Mouse (Mus musculus): ENCODE results near the gene Mansc1.
"Not testable (repeated sequence)": the region's sequence is repeated elsewhere in the genome, so short reads cannot be mapped to it uniquely, and the experiment has no call there.

The Mansc1 gene

DNA sequence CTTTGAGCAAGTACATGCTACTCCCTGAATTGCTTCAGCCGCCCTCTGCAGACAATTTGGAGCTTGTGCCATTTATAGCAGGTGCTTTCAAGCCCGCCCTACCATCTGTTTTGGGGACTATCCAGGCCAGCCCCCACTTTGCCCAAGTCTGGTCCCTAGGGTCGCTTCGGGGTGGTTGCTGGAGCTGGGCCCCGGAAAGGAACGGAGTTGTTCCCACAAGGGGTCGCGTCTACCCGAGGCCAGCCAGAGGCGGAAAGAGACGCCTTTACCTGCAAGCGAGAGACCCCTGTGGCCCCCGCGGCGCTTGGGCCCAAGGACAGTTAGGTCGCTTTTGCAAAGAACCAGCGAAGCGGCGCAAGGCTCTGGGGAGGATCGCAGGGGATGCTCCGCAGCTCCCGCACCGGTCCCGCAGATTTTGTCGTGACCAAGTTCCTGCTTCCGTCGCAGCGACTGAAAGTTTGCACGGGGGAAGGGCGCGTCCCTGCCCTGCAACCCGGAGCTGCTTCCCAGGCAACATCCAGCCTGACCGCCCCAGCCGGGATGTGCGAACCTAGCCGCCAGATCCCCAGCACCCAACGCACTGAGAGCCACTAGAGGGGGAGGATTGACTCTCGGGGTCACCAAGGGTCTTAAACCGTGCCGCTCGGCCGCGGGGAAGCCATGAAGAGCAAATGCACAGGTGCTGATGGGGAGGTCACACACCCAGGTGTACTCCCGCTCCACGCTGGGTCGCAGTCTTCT lies at the start of gene Mansc1:
Mansc1 (minus strand) TSS at position 542 of the 741 bp plus-strand sequence.
- peak; percentile 67 for DNase-seq (ENCODE audit: low read depth, low spot score)

DNA sequence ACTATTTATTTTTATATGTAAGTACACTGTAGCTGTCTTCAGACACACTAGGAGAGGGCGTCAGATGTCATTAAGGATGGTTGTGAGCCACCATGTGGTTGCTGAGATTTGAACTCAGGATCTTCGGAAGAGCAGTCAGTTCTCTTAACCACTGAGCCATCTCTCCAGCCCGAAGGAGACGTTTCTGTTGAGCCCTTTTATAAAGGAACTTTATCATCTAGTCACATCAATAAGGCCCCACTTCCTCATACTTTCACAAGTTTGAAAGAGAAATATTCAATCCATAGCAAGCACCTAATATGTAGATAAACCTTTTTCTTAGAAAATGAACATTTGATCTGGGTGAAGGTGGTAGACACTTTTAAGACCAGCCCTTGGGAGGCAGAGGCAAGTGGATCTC lies 47.0 kb upstream of the Mansc1 start:
- DNase-seq (ENCODE audit: low read depth, low spot score): not testable (repeated sequence)

DNA sequence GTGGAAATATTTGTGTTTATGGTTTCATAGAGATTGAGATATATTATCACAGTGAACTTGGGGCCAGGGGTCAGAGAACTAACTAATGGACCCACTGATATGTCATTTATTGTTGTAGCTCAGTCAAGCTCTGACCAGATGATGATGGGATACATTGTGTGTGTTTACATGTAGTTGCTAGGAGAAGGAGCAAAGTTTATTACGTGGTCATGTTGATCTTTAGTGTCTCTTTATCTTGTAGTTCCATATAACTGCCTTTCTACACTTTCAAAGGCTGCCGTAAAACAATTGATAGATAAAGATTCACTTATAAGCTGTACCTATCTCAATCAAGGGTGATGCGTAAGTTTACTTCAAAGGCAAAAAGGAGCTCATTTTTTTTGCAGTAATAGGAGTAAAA lies 45.7 kb upstream of the Mansc1 start:
- DNase-seq (ENCODE audit: low read depth, low spot score): no peak

DNA sequence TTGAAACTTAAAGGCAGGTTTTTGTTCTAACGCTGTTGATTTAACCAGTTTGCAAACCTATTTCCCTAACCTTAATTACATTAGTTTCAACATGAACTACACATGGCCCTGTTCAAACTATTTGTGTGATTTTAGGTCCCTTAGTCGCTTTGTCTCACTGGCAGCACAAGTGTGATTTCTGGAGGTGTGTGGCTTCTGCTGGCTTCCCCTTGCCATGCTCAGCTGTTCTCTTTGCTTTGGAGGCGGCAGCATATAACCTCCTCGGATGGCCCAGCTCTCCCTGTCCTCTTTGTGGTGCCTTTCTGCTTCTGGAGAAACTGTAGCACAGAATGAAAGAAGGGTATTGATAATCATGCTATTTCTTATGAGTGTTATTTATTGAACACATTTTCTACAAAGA lies 45.2 kb upstream of the Mansc1 start:
- DNase-seq (ENCODE audit: low read depth, low spot score): no peak

DNA sequence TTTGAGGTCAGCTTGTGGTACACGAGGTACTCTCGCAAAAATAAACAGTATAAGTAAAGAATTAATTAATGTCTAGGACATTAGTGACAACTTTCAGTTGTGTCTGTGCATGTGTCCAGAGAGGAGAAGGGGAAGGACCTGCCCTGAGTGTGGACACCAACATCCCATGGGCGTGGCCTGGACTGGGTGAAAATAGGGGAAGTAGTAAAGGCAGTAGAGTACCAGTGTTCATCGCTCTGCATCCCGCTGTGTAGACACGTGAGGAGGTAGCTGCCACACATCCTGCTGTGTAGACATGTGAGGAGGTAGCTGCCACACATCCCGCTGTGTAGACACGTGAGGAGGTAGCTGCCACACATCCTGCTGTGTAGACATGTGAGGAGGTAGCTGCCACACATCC lies 41.4 kb upstream of the Mansc1 start:
- not testable (repeated sequence) for DNase-seq (ENCODE audit: low read depth, low spot score)

DNA sequence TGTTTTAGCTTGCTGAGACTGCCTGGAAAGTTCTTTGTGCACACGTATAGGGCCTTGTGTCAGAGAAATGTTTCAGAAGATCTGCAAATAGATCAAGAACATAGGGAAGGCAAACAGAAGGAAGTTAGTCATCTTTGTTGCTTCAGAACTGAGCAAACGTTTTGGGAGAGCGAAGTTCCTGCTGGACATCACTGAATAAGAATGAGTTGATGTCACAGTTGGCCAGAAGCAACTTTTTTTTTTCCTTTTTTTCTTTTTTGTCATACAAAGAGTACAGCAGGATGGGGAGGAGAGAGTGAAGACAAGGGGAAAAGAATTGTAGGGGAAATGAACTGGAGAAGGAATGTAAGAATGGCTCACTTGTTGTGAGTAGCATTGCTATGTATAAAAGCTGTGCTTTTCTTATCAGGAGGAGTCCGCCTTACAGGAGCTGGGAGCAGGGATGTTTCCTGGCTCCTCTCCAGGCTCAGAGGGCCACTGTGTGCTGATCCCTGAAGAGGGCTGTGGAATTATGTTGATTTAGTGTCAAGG lies 38.7 kb upstream of the Mansc1 start:
- no peak for DNase-seq (ENCODE audit: low read depth, low spot score)

DNA sequence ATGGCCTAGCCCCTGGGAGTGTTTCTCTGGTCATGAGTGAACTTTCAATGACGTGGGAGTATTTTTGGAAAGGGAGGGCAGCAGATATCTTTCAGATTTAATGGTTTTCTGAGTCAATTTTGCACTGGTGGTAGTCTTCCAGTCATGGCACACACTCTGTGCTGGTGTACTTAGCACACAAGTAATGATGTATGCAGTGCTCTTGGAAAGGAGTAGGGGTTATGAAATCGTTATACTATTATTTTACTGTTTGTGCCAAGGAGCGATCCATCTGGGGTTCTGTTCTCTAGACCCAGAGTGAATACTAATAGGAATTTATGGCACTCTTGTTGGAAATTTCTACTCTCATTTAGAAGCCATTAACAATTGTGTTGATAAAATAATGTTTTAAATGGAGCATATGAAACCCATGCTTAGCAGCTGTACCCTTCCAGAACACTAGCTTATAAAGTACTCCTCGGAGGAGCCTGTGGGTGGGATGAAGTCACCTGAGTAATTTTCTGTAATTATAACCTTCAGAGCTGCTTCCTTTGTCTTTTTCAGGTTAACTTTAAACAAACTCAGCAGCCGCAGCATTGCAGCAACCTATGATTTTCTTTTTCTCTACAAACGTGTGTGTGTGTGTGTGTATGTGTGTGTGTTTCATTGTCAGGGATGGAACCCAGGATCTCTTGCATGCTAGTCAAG lies 37.0 kb upstream of the Mansc1 start:
- no peak for DNase-seq (ENCODE audit: low read depth, low spot score)

DNA sequence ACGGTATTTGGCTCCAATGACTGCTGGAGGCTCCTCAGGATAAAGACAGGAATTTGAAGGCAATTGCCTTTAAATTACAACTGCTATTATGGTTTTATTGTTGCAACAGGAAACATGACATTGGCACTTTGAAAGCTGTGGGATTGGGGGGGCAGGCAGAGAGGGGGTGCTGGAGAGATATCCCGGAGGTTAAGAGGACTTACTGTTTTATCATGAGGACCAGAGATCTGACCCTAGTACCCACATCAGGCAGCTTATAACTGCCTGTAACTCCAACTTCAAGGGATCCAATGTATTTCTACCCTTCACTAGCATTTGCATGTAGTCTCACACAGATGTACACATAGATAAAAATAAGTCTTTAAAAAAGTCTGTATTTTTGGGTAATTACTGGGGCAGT lies 36.2 kb upstream of the Mansc1 start:
- no peak for DNase-seq (ENCODE audit: low read depth, low spot score)

DNA sequence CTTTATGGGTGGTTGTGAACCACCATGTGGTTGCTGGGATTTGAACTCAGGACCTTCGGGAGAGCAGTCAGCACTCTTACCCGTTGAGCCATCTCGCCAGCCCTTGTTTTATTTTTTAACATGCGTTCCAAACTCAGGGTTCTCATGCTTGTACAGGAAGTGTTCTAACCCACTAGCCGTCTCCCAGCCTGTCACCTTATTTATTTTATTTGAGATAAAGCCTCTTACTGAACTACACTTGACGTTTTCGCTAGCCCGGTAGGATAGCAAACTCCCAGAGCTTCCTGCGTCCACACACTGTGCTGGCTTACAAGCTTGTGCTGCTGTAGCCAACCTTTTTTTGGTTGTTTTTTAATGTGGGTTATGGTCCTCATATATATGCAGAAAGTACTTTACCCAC lies 33.5 kb upstream of the Mansc1 start:
- no peak for DNase-seq (ENCODE audit: low read depth, low spot score)

DNA sequence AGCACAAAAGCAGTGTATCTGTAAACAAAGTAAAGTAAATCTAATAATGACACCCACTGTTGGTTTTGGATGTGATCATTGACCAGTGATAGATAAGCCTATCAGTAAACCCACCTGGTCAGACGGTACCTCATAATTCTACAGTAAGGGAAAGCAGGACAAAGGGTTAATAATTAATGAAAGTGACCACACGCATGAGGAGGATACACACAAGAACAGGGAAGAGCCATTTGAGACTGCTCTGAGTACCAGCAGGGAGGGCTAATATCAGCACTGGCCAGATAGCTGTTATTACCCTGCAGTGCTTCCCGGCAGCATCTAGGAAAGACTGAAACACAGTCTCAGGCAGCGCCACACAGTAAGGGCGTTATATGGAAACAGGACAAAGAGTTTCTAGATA lies 32.3 kb upstream of the Mansc1 start:
- DNase-seq (ENCODE audit: low read depth, low spot score): no peak

DNA sequence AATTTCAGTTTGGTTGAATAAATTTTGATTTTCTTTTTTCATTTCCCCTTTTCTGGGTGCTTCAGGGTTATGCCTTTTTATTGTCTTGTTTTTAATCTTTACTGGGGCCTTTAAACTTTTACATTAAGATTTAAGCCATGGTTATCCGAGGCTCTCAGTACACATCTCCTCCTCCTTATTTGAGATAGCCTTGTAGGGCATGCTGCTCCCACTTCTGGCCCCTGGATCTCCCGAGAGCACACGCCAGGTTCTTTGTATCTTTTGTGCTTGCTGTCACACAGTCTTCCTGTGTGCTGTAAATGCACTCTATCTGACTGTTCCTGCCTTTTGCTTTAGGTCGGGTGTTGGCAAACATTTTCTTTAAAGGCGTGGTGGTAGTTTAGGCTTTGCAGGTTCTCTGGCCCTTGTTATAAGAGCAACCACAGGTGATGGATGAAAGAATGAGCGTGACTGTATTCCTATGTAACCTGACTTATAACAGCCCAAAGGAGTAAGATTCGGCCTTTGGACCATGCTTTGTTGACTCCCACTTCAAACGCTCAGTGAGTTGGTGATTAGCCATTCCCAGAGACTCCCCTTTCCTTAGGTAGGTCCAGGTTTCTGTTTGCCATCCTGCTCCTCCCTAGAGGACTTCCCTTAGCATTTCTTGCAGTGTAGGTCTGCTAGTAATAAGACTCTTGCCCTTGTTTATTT lies 28.6 kb upstream of the Mansc1 start:
- DNase-seq (ENCODE audit: low read depth, low spot score): no peak

DNA sequence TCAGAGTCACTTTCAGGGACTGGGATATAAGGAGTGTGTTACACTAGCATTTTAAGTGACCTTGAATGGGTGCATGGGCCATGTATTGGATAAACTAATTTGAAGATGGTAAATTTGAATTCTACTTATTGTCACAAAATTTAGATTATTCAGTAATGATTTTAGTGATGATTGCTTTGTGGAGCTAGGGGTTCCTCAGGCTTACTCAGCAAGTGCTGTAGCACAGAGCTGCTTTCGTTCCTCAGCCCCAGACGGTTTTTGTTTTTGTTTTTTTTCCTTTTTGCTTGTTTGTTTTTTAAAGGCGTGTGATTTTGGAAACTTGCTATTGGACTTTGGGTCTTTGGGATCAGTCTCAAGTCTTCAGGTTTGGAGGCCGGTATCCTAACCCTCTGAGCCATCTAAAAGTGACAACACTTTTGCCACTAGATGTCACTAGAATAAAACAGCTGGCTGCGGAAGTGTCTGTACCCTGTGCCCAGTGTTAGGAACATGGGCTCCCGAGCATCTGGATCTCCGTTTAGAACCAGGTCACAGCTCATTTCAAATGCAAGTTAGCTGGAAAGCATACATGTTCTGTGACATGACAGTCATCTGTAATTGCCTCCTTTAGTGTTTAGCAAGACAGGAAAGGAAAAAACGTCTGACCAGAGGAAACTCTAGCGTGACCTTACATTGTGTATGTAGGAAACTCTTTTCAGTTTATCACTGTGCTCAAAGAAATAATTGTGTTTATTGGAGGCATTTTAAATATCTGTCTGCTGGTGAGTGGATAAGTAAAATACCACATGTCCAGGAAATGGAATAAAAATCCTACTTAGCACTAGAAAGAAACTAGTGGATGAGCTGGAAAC lies 27.0 kb upstream of the Mansc1 start:
- peak; percentile 77 for DNase-seq (ENCODE audit: low read depth, low spot score)

DNA sequence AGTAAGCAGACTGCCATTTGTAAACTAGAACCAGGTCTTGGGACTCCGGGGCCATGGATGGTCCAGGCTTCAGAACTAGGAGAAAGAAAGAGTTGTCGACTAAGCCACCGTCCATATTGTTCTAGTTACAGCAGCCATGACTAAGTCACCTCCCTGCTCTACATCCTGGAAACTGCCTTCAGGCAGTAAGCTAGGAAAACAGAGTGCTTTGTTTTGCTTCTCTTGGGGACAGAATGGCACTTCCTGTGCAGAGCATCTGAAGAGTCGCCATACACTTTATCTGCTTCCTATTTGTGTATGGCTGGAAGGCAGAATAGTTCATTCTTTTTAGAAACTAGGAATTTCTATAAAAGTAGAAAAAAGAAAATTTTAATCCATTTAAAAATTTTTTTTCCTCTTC lies 24.2 kb upstream of the Mansc1 start:
- DNase-seq (ENCODE audit: low read depth, low spot score): no peak

DNA sequence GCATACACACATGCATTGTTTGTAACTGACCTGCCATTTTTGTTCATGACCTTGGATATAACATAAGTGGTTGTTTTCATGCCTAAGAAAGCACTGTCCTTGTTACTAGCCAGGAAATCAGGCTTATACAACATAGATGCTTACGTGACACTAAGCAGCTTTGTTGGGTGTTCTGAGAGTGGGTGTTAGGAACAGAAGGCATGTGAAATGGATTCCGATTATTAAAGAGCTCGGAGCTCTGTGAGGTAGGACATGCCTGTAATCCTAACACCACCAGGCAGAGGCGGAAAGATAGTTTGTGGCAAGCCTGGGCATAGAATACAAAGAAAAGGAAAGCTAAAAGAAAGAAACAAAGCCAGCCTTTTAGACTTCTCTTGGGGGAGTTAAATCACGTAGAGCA lies 16.1 kb upstream of the Mansc1 start:
- no peak for DNase-seq (ENCODE audit: low read depth, low spot score)

DNA sequence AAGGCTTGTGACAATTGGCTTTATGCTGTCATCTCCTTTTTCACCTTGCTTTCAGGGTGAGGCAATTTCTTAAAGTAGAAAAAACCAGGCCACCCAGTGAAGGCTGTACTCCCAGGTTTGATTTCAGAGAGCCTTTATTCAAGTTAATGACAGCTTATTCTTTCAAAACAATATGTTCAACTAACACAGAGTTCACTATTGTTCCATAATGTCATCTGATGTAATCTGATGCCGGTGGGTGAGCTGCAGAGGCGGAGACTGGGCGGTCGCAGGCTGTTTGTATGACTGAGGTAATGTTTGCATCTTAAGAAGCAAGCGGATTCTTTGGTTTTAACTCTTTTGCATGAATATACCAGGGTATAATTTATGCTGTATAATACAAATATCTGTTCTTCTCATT lies 15.3 kb upstream of the Mansc1 start:
- DNase-seq (ENCODE audit: low read depth, low spot score): peak; percentile 42

DNA sequence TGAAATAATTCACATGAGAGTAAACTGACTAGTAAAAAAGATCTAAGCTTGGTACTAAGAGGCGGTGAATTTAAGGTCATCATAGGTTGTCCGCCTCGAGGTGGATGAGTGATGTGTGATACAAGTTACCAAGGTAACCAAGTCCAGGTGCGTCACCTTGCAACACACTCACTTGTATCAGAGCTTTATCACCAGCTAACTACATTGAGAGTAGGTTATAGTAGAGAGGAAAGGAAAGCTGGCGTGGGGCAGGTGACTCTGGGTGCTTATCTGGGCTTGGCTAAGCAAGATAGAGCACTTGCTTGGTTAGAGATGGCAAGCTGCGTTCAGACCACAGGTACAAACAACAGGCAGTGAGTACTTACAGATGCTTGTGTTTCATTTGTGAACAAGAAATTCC lies 14.5 kb upstream of the Mansc1 start:
- peak; percentile 12 for DNase-seq (ENCODE audit: low read depth, low spot score)

DNA sequence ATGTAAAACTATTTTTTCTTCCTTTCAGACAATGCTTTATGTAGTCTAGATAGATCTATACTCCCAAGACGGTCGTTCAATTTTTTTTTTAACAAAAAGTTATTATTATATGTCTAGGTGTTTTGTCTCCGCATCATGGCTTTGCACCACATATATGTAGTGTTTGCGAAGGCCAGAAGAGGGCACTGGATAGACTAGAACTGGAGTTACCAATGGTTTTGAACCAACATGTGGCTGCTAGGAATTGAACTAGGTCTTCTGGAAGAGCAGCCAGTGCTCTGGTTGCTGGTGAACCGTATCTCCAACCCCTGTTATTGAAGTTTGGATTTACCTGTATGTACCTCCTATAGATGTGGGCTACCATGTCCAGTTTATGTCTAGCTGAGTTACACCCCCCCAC lies 11.0 kb upstream of the Mansc1 start:
- DNase-seq (ENCODE audit: low read depth, low spot score): peak; percentile 41

DNA sequence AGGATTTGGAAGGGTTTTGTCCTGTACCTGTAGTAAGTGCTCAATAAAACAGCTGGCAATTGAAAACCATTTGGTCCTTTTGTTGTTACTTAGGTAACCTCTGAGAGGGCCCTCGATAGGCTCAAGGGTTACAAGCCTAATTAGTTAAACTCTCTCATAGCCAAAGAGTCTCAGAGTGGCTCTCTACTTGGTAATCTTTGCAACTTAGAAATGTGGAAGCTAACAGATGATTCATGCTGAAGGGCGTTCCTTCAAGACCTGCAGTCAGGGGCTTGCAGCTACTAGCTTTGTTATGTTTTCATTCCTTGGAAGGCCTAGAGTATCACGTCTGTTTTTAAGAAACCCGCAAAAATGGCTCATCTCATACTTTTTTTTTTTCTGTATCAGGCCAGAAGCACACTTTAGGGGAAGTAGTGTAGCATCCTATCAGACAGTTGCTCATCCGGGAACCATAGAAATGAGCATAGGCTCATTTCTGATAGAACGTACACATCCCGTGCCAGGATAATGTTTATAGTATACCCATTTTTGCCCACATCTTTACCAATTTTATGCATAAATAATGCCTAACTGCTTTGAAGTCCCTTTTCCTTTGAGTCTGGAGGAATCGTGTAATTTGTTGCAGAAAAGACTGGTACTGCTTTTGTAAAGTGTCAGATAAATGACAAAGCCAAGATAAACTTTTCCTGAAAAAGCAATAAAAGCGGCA lies 9.6 kb upstream of the Mansc1 start:
- DNase-seq (ENCODE audit: low read depth, low spot score): no peak

DNA sequence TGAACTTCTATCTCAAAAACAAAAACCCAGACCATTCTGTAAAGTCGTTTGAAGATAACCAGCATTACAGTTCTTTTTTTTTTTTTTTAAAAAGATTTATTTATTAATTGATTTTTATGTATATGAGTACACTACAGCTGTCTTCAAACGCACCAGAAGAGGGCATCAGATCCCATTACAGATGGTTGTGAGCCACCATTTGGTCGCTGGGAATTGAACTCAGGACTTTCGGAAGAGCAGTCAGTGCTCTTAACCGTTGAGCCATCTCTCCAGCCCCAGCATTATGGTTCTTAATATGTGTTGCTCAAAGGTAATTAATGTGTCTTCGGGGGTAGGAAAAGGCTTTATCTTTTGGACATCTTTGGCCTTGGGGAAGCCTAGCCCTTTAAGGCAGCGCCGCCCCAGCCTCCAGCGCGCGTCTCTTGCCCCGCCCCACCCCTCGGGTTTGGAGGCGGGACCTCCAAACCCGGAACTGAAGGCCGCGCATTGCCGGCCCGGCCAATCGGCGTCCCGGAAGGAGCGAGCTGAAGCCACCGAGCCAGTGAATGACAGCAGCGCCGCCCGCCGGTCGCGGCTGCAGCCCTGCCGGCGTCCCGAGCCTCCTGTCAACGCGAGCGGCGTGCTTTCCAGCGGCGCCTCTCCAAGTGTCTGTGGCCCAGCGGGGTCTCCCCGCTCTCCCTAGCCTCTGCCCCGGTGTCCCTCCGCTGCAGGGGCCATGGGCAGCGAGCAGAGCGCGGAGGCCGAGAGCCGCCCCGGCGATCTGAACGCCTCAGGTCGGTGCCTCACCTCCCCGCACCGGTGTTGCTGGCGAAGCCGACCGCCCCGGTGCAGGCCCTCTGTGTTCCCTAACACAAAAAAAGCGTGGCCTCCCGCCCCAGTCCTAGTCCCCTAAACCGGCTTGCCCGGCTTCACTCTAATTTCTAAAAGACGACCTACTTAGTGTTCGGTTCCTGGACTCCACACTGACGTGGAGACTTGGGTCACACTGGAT lies 8.5 kb upstream of the Mansc1 start:
- peak; percentile 97 for DNase-seq (ENCODE audit: low read depth, low spot score)

DNA sequence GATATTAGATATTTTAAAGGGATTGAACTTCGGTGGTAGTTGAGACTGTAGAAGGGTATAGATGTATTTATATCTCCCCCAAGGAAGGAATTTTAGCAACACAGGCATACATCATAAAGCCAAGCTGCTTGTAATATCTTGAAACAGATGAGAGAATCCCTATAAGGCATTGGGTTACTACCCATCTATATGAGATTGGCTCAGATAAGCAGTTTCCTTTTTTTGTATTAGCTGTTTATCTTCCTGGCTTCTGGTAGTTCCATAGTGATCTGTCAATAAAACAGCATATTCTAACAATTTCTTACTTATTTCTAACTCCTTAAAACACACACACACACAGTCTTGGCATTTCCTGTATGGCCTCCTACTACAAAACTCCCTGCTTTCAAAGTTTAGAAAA lies 7.6 kb upstream of the Mansc1 start:
- no peak for DNase-seq (ENCODE audit: low read depth, low spot score)

Data from CD4-positive, CD25-positive, alpha-beta regulatory T cell, adult 2 months (primary cell).